Comparison of ENCODE assay signal across 22 mouse cellular contexts in genomic region chr16:5483337-5483736, GRCm38 (mm10).
DNase-seq lines count a peak whose midpoint lies in the region; ATAC-seq and TF ChIP-seq lines count a peak whose summit lies in the region.
"Had no signal": no experiment of that assay in that cellular context is flagged by ENCODE, and none has a peak within 500 bp of the region (broad histone marks: within the 10 kb centered on the region; RNA-seq: fewer than 3 reads in every experiment).

No protein-coding gene starts in this region.

- no peaks in the 10 kb centered on the region for H3K27me3 ChIP-seq in midbrain, embryonic 11.5 days (ENCODE audit: control insufficient read depth, insufficient read depth, low read length)
- H3K27me3 ChIP-seq in midbrain, postnatal 0 days (ENCODE audit: insufficient read depth, low read length), result 0 out of 2 replicates have a peak, but pooled peaks cover 2% of the 10 kb centered on the region
- H3K27me3 ChIP-seq in neural tube, embryonic 13.5 days, result no peaks in the 10 kb centered on the region
- H3K27me3 ChIP-seq in neural tube, embryonic 15.5 days (replicated peaks), result no peaks in the 10 kb centered on the region
- H3K27me3 ChIP-seq: Patski had no signal

- ATAC-seq in midbrain, embryonic 11.5 days (ENCODE audit: low FRiP score), result no peak
- no peak for ATAC-seq in midbrain, postnatal 0 days (ENCODE audit: low FRiP score)
- ATAC-seq in neural tube, embryonic 13.5 days (ENCODE audit: low read depth), result peak; percentile 72
- ATAC-seq in neural tube, embryonic 15.5 days (ENCODE audit: low FRiP score), result no peak
- ATAC-seq: activated CD4-positive, CD25-positive, alpha-beta regulatory T cell, adult 4 months; CD4-positive, CD25-positive, alpha-beta regulatory T cell, adult 4 months; Patski had no signal

- no peaks in the 10 kb centered on the region for H3K4me1 ChIP-seq in midbrain, embryonic 11.5 days (ENCODE audit: control insufficient read depth, insufficient read depth, low read length)
- no peaks in the 10 kb centered on the region for H3K4me1 ChIP-seq in midbrain, postnatal 0 days (ENCODE audit: insufficient read depth, low read length)
- H3K4me1 ChIP-seq in neural tube, embryonic 13.5 days (replicated peaks), result peaks cover 11% of the 10 kb centered on the region
- H3K4me1 ChIP-seq in neural tube, embryonic 15.5 days, result no peaks in the 10 kb centered on the region; the same call in none of the 2 replicates

- no peaks in the 10 kb centered on the region for H3K36me3 ChIP-seq in midbrain, embryonic 11.5 days (ENCODE audit: control insufficient read depth, insufficient read depth, low read length)
- no peaks in the 10 kb centered on the region for H3K36me3 ChIP-seq in midbrain, postnatal 0 days (ENCODE audit: insufficient read depth, low read length)
- no peaks in the 10 kb centered on the region for H3K36me3 ChIP-seq in neural tube, embryonic 13.5 days
- no peaks in the 10 kb centered on the region for H3K36me3 ChIP-seq in neural tube, embryonic 15.5 days
- H3K36me3 ChIP-seq: G1E had no signal

- H3K9me3 ChIP-seq in midbrain, embryonic 11.5 days (ENCODE audit: control insufficient read depth, low read length), result no peaks in the 10 kb centered on the region
- no peaks in the 10 kb centered on the region for H3K9me3 ChIP-seq in midbrain, postnatal 0 days (ENCODE audit: low read length)
- no peaks in the 10 kb centered on the region for H3K9me3 ChIP-seq in neural tube, embryonic 13.5 days
- H3K9me3 ChIP-seq in neural tube, embryonic 15.5 days (replicated peaks), result no peaks in the 10 kb centered on the region

- DNase-seq in midbrain, embryonic 11.5 days (ENCODE audit: low spot score, missing footprints), result peak; percentile 75
- no peak for DNase-seq in midbrain, postnatal 0 days (ENCODE audit: low spot score)
- peak; percentile 27 for DNase-seq in R1 (ENCODE audit: low read depth, low spot score)
- DNase-seq in mesoderm, embryonic 11.5 days (ENCODE audit: low read depth, low spot score), result peak; percentile 37
- DNase-seq in spleen, postnatal 14 days (ENCODE audit: low spot score in 2 of 2), result no peak
- DNase-seq in gastrocnemius, postnatal 25 days, result no peak
- DNase-seq: adrenal gland, adult 2 months; adrenal gland, adult 8-10 months; adrenal gland, postnatal 10 days; adrenal gland, postnatal 14 days; adrenal gland, postnatal 25 days; adrenal gland, postnatal 36 days; B cell, adult 2 months; cerebellum, adult 11 months; cerebellum, adult 11-12 months; cerebellum, adult 18-20 months had no signal

- H3K4me3 ChIP-seq in midbrain, embryonic 11.5 days (ENCODE audit: low read depth, low read length), result no peak overlapping the region
- H3K4me3 ChIP-seq in midbrain, postnatal 0 days (ENCODE audit: low read depth, low read length), result no peak overlapping the region
- H3K4me3 ChIP-seq in neural tube, embryonic 13.5 days, result no peak overlapping the region
- no peak overlapping the region for H3K4me3 ChIP-seq in neural tube, embryonic 15.5 days (replicated peaks)

- H3K4me2 ChIP-seq in midbrain, embryonic 11.5 days, result no peak overlapping the region
- no peak overlapping the region for H3K4me2 ChIP-seq in midbrain, postnatal 0 days (ENCODE audit: low read depth, low read length, poor library complexity, severe bottlenecking)
- no peak overlapping the region for H3K4me2 ChIP-seq in neural tube, embryonic 13.5 days
- H3K4me2 ChIP-seq in neural tube, embryonic 15.5 days, result no peak overlapping the region

- H3K27ac ChIP-seq in midbrain, embryonic 11.5 days (ENCODE audit: low read depth, low read length), result no peak overlapping the region
- no peak overlapping the region for H3K27ac ChIP-seq in midbrain, postnatal 0 days (ENCODE audit: low read depth, low read length)
- no peak overlapping the region for H3K27ac ChIP-seq in neural tube, embryonic 13.5 days (replicated peaks)
- no peak overlapping the region for H3K27ac ChIP-seq in neural tube, embryonic 15.5 days (replicated peaks)

- H3K9ac ChIP-seq in midbrain, embryonic 11.5 days (ENCODE audit: low read length), result no peak overlapping the region
- H3K9ac ChIP-seq in midbrain, postnatal 0 days (replicated peaks; ENCODE audit: low read length, poor library complexity, severe bottlenecking), result no peak overlapping the region
- H3K9ac ChIP-seq in neural tube, embryonic 13.5 days, result no peak overlapping the region
- H3K9ac ChIP-seq in neural tube, embryonic 15.5 days (replicated peaks), result no peak overlapping the region

- 23% methylated on average over 6 of the region's 6 CpGs for WGBS in midbrain, embryonic 11.5 days
- 38% methylated on average over 6 of the region's 6 CpGs for WGBS in midbrain, postnatal 0 days
- 10% methylated on average over 6 of the region's 6 CpGs for WGBS in neural tube, embryonic 13.5 days
- 11% methylated on average over 6 of the region's 6 CpGs for WGBS in neural tube, embryonic 15.5 days

- no peak for TF ChIP-seq CTCF in midbrain, postnatal 0 days (IDR thresholded peaks at IDR 0.05)

Comparison
In these comparisons a context has a peak if more than half of its experiments do, and no peak if none do; other contexts are left out.
1. DNase-seq: peak in midbrain, embryonic 11.5 days (single experiment), R1 (single experiment) and mesoderm, embryonic 11.5 days (single experiment); none in midbrain, postnatal 0 days (single experiment), spleen, postnatal 14 days (0 of 2) and gastrocnemius, postnatal 25 days (single experiment).